Mouse (Mus musculus): ENCODE measurements around the gene 2010111I01Rik.

2010111I01Rik gene

DNA sequence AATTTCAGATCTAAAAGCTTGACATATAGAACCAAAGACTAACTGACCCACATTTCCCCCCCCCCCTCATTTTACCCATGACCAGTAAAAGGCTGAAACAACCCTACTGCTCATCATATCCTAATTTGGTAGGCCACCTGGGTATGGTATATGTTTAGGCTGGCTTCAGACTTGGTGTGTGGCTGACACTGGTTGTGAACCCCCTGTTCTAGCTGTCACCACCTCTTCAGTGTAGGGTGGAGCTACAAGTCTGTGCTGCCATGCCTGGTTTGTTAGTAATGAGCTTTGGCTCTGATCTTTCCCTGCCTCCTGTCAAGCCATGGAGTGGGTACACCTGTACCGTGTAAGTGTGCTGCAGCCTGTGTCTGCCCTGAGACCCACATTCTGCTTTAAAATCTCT lies 66.6 kb downstream of the 2010111I01Rik start:
- DNase-seq = no peak

DNA sequence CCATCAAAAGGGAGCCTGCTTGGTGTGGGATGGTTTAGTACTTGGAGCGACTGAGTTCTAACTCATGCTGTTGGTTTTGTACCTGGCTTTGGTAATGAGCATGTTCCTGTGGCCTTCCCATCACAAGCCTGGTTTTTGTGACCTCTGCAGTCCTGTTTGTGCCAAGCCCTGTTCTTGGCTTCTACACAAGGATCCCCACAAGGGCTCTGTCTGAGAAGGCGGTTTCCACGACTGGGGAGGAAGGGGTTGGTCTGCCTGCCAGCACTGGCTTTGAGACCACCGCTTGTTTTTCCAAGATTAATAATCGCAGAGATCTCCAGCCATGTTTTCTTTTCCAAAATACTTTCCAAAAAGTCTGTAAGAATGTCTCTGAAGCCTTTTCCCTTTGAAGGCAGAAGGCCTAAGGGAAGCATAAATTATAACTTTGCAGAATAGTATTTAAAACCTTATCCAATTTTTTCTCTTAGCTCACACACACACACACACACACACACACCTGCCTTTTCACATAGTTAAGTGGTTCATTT lies 67.7 kb downstream of the 2010111I01Rik start:
- no peak for DNase-seq

DNA sequence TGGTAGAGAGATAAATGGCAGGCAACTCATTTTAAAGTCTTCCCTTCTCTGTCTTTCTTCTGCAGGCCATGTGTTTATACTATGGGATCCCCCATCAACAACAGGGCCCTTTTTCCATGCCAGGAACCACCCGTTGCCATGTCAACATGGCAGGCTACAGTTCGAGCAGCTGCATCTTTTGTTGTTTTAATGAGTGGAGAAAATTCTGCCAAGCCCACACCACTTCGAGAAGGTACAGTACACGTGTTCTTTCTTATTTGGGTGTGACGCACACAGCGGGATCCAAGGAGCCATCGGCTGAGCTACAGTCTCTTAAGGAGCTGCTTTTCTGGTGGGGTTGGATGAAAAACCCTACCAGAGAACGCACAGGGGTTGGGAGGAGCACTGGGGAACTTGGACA lies 68.3 kb downstream of the 2010111I01Rik start:
- DNase-seq = no peak

DNA sequence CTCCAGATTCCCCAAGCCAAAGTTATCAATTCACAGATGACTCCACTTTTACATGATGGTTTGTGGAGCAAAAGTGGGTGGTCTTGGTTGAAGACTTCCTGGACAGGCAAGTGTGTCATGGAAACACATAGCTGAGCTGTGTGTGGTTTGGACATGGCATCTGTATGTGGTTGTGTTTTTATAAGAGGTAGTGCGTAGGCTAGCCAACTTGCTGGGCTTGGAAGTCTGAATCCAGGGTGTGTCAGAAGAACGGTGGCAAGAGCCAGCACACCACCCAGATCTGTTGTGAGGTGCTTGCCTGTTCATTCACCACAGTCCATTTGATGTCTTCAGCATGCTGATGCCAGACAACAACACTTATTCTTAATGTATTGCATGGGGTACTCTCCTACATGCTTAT lies 68.7 kb downstream of the 2010111I01Rik start:
- DNase-seq = no peak

DNA sequence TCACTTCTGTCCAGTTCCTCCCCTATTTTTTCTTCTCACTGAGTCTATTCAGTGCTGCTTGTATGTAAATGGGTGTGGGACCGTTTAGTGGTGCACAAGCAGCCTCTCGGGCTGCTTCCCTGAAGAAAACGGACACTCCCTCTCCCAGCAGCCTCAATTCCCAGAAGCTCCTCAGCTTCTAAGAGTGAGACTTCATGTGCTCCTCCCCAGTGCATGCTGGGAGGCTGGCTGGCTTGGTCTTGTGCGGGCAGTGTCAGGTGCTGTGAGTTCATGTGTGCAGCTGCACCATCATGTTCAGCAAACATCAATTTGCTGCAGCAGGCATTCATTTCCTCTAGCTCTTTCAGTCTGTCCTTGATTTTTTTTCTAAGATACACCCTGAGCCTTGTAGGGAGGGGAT lies 70.0 kb downstream of the 2010111I01Rik start:
- DNase-seq = no peak

DNA sequence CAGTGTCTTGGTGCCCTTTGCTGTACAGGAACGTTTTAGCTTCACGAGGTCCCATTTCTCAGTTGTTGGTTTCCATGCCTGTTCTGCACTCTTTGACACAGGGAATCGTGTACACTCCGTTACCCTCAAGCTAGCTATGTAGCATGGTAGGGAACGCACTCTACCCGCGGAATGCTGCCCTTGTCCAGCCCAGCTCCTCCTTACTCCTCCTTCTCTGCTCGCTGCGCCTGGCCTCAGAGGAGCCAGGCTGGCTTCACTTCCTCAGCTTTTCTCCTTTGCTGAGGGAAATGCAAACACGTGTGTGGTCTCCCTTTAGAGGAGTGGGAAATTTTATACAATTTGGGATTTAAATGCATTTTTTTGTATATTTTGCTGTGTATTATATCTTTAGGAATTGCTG lies 73.2 kb downstream of the 2010111I01Rik start:
- no peak for DNase-seq

DNA sequence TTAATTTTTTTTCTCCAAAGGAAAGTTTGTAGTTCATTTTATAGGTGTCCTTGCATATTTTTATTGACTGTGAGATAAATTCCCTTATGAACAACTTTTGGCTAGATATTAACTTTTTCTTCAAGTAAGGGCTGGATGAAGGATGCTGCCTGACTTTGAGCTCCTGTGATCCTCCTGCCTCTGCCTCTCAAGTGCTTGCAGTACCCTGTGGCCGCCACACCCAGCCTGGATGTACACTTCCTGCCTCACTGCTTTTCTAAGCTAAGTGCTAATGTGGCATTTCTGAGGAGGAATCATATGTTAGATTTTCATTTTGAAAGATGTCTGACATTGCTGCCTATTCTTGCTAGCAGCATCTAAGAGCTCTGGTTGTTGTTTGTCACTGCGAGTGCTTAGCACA lies 73.7 kb downstream of the 2010111I01Rik start:
- DNase-seq = no peak

DNA sequence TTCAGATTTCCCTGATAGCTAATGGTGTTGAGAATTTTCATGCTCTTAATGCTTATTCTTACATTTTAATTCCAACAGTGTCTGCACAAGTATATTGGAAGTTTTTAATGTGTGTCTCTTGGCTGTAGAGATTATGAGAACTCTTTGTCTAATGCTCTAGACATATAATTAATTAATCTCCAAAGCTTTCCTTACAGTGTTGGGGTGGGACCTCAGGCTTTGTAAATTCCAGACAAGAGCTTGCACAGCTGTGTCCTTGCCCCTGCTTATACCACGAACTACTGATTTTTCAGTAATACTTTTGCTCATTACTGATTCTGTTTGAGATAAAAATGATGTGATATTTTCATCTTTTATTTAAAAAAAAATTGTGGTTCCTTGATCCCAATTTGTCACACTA lies 74.2 kb downstream of the 2010111I01Rik start:
- DNase-seq = no peak

DNA sequence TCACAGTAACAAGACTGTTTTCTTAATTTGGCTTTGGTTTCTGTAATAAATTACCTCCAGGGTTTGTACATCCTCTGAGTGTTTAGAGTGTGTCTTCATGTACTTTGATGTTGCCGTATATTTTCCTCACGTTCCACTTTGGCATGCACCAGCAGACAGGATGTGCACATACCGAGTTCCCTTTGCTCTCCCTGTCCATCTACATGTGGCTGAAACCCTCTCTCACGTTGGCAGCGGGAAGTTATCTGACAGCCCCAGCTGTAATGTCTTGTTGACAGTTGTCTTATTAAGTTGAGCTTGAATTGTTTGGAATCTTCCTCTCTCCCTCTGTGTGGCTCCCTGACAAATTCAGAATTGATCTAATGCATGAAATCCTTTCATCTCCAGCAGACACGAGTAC lies 74.6 kb downstream of the 2010111I01Rik start:
- DNase-seq = peak; percentile 18 to 49

DNA sequence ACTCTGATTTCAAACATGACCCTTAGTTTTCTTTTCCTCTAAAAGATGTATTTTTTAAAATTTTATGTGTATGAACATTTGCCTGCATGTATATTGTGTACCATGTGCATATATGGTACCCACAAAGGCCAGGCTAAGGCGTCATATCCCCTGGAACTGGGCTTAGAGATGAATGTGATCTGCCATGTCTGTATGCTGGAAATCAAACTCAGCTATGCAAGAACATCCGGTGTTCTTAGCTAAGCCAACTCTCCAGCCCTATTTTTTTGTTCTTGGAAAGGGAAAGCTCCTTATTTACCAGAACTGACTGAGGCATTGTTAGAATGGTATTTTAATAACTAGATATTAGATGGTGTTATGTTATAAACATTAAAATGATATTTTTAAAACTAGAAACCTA lies 75.2 kb downstream of the 2010111I01Rik start:
- no peak for DNase-seq

DNA sequence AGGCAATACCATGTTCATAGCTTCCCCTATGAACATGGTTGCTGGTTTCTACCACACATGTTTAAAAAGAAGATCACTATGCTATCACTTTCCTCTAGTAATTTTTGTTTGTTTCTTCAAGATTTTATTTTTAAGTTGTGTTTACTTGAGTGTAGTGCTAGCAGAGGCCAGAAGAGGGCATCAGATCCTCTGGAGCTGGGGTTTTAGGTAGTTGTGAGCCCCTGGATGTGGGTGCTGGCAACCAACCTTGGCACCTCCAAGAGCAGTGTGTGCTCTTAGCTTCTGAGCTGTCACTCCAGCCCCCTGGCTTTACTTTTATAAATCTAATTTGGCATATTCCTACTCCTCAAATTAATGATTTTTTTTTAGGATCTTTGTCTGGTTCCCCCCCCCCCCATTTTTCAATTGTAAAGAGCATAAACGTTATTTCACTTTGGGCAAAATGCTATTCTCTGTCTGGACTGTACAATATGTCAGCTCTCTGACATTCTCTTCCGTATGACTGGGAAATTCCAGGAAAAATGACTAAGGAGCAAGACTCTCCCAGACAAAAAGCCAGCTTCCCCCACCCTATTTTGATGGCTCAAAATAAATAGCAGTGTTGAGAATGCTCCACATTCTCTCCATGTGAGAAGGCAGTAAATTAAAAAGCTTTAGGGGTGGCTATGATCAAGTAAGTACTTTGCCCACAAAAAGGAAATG lies 81.0 kb downstream of the 2010111I01Rik start:
- no peak for DNase-seq

DNA sequence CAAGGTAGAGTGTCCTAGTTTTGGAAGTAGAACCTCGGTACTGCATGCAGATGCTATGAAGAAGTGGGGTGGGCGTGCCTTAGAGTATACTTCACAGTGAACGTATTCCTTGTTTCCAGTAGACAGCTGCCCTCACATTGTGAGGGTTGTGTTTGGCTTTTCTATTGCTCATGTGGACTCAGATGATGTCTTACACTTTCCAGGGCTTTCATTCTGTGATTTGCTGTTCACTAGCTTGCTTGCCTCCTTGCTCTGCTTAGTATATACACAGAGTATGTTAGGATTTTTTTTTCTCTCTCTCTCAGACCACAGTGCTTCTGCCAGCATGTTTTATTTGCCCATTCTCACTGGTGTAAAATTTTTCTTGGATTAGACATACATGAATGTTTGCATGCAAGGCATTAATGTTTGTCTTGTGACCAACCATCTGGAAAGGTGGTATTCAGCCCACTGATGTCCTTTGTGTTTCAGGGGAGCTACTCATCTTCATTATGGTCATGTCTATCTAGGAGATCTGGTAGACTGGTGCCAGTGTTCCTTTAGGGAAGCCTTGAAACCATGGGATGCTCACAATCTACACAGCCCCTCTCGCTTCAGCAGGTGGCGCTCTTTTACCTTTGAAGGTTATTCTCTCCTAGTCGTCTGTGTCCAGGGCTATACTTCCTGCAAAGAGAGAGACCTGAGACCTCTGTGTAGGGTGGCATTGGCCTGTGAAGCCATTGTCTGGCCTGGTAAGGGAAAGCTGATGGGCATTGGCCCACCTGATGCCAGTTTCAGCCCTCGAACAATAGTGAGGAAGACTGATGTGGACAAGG lies 81.7 kb downstream of the 2010111I01Rik start:
- peak; percentile 58 to 79 for DNase-seq

DNA sequence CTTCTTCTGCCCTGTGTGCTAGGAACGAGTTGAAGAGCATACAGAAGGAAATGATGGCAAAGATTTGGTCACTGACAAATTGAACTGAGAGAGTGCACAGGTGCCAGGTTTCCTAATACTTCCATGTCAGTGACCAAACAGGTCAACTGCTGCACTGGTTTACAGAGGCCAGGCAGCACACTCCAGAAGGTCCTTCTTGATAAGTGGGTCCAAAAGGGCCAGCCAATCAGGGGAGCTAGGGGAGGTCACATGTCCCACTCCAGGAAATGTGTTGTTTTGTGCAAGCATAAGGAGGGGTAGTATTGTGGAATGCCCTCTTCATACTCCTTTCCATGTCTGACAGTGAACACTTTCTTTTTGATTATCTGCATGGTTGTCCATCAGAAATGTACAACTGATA lies 99.0 kb downstream of the 2010111I01Rik start:
- peak; percentile 62 to 69 for DNase-seq

DNA sequence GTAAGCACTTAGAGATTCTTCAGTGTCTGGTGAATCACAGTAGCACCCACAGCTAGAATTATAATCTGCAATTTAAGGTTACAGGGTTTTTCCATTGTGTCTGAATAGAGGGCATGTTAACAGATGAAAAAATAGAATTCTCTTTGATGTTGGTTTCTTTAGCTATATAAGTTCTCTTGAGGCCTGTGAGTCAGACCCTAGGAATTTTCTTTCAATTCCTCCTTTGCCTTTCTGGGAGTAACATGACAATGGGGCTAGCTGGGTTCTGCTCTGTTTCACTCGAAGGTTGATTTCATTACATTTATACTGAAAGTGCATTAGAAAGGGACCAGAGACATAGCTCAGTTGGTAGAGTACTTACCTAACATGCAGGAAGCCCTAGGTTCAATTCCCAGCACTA lies 101.9 kb downstream of the 2010111I01Rik start:
- DNase-seq = no peak

DNA sequence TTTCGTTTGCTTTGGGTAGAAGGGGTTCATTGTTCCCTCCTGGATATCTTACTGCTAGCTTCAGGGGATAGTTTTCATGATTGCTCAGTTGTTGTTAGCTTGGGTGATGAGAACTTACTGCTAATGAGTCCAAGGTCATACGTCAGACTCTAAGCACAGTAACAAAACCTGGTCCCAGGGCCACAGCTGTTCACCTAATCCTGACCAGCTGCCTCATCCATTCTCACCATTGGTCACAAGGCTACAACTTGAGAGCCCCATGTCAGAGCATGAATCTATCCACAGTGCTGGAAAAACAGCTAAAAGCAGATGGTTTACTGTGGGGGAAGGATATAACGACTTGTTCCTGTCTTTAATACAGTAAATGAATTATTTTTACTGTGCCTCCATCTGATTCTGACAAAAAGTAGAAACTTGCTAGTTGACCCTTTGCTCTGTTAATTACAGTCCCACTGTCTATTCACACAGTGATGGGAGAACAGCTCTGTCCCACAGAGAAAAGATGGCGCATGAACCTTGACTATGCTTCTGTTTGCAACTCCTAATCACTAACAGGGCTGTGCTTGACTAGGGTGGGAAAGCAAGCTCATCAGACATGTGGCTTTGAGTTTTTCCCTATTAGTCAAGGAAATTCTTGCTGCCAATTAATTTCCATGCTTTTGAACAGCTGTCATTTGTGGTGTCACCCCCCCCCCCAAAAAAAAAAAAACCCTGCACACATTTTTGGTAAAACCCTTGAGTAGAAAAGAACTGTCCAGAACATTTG lies 103.9 kb downstream of the 2010111I01Rik start:
- no peak for DNase-seq

DNA sequence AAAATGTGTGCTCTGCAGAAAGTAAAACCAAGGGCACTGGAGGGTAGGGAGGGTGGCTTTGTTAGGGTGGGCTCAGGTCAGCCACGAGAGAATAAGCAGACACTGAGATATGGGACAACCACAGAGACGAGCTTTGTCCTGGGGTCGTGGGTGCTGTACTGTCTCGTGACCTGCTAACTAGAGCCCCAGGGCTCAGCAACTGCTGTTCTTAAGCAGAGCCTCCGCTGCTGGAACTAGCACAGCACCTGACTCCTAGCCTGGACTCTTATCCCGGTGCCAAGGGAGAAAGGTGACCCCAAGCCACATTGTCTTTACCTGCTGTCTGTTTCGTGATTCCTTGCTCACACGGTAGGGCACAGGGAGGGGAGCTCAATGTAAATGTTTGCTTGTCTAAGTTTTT lies 107.2 kb downstream of the 2010111I01Rik start:
- no peak for DNase-seq

DNA sequence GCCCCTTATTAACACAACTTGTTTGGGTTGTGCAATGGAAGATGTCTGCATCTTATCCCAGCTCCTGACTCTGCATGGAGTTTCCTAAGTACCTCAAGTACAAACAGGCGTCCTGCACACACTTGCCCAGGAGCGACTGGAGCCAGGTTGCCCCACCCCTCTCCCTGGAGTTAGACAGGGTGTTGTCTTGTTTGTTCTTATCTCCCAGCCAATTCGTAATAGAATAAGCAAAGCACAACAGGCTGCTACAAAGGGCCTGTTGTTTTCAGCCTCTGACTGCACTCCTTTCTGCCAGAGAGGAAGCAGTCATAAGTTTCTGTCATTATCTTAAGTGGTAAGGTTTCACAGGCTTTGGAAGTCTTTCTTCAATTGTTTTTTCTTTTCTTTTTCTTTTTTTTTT lies 107.7 kb downstream of the 2010111I01Rik start:
- DNase-seq = peak; percentile 70 to 82

DNA sequence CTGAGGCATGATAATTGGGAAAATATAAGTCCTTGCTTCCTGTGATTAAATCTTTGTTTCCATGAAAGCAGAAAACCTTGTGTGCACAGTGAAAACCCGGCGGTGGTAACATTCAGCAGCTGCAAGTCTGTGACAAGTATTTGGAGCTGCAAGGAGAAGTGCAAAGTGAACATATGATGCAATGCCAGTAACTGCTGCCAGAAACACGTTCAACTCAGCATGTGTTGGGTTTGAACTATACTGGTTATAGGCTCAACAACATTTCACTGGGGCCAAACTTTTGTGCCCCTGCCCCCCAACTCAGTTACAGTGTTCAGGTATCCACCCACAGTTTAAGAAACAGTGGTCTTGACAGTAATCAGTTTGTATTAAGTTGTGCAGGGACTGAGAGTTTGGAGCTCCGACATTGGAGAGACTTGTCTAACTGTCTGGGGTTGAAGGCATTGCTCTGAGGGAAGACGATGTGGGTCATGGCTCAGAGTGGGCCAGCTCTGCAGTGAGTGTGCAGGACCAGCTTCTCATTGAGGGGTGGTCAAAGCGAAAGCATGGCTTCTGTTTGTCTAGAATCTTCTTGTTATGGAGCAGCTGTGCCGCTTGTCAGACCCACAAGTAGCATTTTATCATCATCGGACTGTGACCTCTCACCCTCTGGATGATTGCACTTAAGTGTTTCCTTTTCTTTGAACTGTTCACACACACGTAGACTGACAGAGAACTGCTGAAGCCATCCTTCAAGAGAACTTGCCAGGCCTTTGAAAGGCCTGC lies 109.4 kb downstream of the 2010111I01Rik start:
- DNase-seq = peak; percentile 42 to 67

DNA sequence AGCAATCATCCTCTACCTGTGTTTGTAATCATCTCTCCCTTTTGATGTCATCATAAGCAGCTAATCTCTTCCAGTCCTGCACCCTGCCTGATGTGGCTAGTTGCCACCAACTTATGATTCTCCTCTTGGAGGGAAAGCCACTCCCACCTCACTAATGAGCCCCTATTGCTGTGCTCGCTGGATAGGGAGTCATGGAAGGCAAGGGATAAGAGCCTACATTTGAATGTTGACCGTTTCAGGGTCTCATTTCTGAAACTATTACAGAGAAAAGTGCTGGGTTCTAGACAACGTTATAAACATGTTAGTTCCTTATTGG lies 109.9 kb downstream of the 2010111I01Rik start:
- no peak for DNase-seq

DNA sequence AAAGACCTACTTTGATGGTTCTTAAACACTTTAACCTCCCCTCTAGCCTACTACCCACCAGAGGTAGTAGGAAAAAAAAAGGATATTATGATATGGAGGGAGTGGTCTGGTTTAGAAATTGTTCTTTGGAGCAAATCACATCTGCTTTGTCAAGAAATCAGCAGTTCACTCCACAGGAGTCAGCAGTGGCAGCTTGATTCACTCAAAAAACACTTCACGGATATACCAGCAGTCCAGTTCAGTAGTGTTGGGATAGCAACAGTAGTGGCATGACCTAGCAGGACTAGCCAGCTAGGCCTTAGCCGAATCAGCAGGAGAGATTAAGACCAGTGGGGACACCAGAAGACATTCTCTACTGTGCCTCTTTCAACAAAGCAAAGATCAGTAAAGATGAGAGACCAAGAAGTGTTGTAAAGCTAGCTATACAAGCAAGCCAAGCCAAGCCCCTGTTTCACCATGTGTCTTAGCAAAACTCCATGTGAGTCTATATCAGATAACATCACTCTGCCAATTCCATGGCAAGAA lies 110.7 kb downstream of the 2010111I01Rik start:
- DNase-seq = no peak

DNA sequence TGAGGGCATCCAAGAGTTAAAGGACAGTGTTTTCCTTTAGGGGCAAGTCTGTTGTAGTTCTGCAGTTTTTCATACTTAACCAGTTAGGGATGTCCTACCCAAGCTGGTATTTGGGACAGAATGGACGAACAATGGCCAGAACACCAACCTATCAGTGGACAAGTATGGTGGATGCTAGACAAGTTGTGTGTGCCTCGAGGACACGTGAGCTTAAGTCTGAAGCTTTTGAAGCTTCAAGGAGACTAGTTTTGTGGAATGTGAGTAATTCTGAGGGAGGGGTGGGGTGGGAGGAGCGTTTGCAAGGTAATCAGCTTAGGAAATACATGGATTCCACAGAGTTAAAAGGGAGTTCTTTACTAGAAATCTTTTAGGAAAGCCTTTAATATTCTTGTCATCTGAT lies 115.5 kb downstream of the 2010111I01Rik start:
- DNase-seq = no peak

DNA sequence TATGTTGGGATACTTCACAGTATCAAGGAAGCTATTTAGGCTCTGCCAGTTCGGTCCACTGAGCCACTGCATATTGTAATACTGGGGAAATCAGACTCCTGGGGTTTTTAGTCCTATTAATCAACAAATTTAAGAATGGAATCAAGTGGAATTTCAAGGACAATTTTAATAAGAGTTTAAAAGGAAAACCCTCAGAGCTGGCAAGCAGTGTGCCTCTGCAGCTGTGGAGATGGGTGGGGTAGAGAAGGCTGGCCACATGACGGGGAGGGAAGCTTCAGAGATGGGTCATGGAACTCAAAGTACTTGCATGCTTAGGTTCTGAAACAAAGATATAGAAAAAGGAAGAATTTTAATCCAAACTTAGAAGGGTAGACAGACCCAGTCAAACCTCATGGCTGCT lies 116.1 kb downstream of the 2010111I01Rik start:
- DNase-seq = no peak
